Mouse (Mus musculus) urinary bladder, postnatal 0 days (tissue): ENCODE results near the gene Mtmr6. TPM values are rescaled to one million over a fixed set of nuclear protein-coding genes. Genes with fewer than 3 reads are reported as not detected.

Source experiments
- microRNA counts: library from miRNA; unstranded; fragments of <30 nt; microRNA quantifications from one replicate; lab custom pipeline; 2016
- microRNA-seq: library from miRNA; unstranded; fragments of <30 nt; microRNA quantifications from one replicate; pipeline ENCODE4, GENCODE M21; 2016
- polyA plus RNA-seq: library from polyadenylated mRNA; unstranded; fragments of >200 nt; fragmentation: Nextera tagmentation; extraction: Ambion mirVana; gene quantifications from 2 replicates; pipeline ENCODE4 v1.2.1, GENCODE M21; 2015

Mtmr6 gene
- polyA plus RNA-seq, result 35.5 and 40.5 TPM in 2 replicates

DNA sequence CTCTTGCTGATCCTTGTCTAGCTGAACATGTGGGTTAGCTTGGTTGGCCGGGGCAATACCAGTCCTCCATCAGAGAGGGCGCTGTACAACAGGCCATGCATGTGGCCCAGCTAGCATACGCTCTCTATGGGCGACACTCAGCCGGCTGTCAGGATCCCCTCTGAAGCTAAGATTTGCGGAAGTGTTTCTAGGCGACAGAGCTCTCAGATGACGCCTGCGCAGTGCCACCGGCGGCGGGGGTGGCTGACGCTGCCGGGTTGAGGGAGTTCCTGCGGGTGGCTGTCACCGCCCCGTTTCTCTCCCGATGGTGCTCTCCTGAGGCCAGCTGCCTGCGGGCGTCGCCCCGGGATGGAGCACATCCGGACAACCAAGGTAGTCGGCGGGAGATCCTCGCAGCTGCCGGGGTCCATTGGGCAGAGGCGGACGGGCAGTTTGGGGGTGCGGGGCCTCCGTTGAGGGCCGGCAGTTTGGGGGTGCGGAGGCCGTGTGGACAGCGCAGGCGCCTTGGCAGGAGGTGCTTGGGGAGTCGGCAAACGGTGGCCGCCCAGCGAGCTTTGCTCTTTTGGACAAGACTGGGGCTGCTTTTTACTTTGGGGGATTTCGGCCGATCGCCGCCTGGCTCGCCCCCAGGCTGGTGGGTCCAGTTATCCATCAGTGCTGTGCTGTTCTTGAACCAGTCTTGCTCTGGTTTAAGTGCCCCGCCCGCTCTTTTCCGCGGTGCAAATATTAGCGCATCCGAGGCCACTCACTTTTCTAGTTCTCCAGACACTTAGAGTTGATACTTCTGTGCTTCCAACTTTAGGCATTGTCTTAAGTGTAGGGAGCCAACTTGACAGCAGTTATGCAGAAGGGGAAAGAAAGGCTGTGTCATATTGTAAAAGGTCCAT, at the start of gene Mtmr6:
TSS of gene Mtmr6 (plus strand) at position 239 of the 887 bp plus-strand sequence.

GRCm38 (mm10) chr14:60251281-60252003, 13.6 kb upstream of the Mtmr6 start, which contains the start of the genes Nupl1 and Gm49336:
TSS of gene Nupl1 (minus strand) at chr14:60251431.
TSS of gene Gm49336 (minus strand) at chr14:60251507.

MicroRNAs within 50 kb of the gene (microRNA counts, 519-probe panel; counts per million panel counts)
- microRNA mmu-miR-719 (lab: Ali Mortazavi, UCI), result not detected

Small RNA genes lying within 50 kb of the gene (microRNA-seq; reads per million reads assigned to microRNA genes)
- gene Mir719, result not detected

Other genes with a start within 250 kb of the Mtmr6 start
- gene Atp8a2, start 68.0 kb upstream of the Mtmr6 start, polyA plus RNA-seq, result 3.8 and 4.8 TPM in 2 replicates
- gene Nupl1, start 13.8 kb upstream of the Mtmr6 start, polyA plus RNA-seq, result not detected in 2 replicates
- gene Gm49336, start 13.7 kb upstream of the Mtmr6 start, polyA plus RNA-seq, result 18.4 and 23.0 TPM in 2 replicates
- gene Amer2, start 108.0 kb downstream of the Mtmr6 start, polyA plus RNA-seq, result 0.16 and 0.33 TPM in 2 replicates